Mouse (Mus musculus) layer of hippocampus, adult 11-12 months (tissue): ENCODE measurements at regions not wholly inside any gene's neighbourhood (a gene's known extent, or its start where the extent isn't known, plus 50 kb on each side); places are given as distances from the start of the nearest gene placed in this dataset.
"Not testable (repeated sequence)": the region's sequence is repeated elsewhere in the genome, so short reads cannot be mapped to it uniquely, and the experiment has no call there.

Source experiments
- DNase-seq: peaks from one replicate; pipeline ENCODE4 v3.0.0; 2022; ENCODE audit warnings: low spot score

DNA sequence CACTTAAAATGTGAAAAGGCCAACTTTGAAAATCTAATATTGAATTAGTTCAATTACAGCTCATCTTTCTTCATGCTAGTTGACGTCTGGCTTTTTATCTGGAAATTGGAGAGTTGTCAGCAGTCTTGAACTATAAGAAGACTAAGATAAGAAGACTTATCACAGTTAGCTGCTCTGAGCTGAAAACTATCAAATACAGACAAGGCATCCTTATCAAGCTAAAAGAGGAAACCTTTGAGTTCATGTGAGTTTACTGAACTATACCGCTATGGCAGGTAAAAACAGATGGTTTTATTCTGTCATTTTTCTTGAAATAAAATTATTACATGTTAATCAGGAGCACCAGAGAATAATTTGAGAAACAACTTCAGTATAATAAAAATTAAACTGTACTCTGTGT is 735.2 kb upstream of the Marcks start:
- DNase-seq: no peak

DNA sequence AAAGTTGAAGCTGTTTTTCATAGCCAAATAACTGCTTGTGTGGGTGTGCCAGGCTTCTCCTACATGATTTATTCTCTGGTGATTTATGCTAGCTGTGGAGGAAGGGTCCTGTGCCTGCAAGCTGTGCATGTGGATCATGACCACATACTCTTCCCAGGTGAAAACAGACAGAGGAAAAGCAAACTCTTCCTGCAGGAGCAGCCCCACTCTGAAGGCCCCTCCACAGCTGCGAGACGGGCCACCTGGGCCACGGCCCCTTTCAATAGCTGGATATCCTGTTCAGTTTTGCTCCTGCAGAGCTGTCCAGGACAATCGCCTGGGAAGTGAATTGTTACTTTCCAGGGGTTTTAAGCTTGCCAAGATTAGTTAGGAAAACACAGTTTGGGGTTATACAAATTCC is 722.3 kb upstream of the Marcks start:
- no peak for DNase-seq

DNA sequence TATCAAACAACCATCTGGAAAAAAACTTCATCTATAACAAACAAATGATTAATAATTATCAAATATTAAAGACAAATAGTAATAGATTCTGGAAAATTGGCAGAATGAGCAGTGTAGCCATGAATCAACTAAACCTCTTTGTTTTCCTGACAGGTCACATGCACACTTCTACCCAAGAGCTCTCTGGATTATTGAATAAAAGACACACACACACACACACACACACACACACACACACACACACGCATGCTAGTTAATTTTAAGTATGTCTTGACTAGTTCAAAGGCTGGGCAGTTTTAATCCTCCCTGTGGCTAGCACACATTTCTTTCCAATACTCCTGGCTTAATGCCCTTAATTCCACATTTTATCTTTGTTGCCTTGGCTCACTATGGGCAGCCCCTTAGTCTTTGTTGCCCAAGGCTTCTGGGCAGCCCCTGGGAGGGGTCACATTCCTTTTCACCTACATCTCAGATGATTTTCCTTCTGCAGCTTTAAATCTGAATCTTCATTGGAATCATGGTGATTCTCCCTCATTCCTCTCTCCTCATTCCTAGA is 710.6 kb upstream of the Marcks start:
- DNase-seq: no peak

DNA sequence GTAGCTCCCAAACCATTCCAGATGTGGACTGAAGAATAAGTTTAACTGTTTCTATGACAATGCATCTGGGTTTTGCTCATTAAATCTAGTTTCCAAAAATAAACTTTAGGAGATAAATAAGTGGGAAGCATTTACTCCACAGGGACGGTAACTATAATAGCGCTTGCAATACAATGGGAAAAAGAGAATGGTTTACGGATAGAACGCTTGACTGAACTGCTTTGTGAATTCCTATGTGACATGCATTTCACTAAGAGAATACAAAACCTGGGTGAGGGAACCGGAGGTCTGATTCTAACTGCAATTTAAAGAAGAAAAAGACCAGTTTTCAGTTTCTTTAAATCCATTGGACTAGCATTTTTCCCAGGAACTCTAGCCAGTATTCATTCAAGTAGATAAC is 704.1 kb upstream of the Marcks start:
- no peak for DNase-seq

DNA sequence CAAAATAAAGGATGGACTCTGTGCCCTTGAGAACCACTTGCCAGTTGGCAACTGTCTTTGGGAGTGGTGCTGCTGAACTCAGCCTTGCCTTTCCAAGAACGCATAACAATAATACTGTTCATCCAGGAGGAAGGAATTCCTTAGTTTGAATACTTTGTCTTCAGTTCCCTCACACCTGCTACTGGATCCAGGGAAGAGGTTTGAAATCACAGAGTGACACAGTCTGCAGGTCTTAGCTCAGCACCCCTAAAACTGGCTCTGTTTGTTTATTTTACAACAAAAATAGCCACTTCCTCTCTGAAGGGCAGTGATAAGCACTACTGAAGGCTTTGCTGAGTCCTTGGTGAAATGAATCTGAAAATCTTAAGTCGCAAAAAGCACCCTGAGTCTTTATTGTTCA is 703.1 kb upstream of the Marcks start:
- DNase-seq: no peak

DNA sequence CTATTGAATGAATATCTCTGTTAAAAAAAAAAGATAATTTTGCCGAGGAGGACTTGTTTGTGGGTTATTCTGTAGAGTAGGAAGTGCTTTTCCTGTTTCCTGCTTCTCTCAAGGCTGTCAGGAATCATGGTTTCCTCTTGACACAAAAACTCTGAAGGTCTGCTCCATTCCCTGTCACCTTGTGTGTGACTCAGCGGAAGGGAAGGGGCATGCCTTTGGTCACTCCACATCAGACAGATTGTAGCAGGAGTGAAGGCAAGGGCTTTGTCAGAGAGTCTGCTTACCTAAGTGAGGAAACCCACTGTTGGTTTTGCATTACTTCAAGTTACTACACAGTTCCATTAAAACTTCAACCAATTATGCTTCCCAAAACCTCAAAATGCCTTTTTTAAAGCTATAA is 699.0 kb upstream of the Marcks start:
- DNase-seq: no peak

DNA sequence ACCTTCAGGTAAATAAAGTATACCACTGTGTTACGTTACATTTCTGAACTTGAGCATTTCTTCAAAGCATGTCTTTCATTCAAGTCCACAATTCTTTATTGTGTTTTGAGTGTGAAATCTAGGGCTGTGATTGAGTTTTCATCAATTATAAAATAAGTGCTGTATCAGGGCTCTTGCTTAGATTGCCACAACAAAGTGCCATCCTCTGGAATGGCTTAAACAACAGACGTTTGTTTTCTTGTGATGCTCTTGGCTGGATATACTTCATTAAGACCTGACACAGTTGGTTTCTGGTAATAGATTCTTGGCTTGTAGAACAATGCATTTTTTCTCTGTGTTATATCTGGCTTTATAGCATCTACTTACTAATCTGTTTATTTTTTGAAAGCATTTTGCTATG is 674.3 kb upstream of the Marcks start:
- DNase-seq: no peak

DNA sequence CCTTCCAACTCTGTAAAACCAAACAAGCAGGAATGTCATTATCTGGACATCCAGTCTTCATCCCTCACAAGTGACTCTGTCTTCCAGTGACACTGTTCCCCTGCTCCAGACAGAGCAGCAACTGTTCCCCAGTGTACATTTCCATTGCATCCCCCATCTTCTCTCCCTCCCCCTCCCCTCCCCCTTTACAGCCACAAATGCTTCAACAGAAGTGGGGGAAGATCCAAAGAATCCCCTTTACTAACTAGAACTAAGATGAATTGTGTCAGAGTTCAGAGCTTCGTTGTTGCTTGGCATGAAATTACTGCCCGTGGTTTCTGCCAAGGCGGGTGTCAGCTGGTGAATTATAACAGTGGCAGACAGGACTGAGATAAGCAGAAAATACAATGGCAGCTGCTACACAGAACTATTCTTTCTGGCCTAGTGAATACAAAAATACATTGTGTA is 673.7 kb upstream of the Marcks start:
- peak; percentile 54 for DNase-seq

DNA sequence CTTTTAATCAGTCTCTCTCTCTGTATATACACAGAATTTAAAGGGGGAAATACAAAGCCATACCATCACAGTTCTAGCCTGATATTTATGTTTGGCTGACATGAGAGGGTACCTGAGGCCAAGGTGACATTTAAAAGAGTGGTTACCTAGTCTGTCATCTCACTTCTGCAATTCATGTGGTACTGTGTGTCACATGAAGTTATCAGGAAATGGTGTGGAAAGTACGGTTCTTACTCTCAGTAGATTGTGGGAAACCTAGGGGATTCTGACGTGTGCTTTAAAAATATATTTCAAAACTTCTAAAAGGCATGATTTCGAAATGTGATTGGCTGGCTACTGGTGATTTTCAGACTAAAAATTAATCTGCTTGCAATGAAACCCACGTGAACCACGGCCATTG is 673.1 kb upstream of the Marcks start:
- no peak for DNase-seq

DNA sequence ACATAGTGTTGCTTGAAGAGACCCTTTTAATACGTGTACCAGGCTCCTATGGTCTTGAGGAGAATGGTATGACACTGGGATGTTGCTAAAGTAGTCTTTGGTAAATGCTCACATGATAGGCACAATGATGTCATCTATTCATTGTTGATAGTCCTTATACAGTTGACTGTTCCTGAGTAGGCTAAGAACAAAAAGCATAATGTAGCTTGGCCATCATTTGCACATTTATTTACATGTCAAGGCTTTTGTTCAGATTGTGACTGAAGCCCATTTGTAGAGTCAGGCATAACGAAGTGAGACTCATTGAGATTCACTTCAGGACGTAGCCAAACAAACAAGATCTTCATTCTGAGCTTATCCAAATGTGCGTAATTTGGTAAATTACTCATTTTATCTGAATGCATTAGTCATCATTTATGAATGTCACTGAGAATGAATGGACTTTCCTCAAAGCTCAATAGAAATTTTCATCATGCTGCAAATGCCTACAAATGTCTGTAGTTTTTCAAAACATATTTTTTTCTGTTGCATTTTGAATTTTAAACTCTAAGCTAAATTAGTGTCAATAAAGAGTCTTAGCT is 664.6 kb upstream of the Marcks start:
- no peak for DNase-seq

DNA sequence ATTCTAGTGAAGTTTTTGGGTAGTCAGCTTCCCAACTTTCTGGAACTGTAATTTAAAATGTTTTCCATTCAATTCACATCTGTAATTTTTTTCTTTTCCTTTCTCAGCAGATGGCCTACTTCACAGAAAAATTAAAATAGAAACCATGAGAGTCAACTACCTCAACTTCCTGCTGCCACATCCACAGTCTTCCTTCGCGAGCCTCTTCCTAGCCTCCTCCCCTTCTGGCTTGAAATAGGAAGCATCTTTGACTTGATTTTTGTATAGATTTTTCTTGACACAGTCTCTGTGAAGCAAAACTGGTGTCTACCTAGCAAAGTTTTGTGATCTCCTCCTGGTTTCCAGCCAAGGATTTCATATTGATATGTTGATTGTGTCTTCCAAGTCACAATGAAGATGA is 660.7 kb upstream of the Marcks start:
- DNase-seq: no peak

DNA sequence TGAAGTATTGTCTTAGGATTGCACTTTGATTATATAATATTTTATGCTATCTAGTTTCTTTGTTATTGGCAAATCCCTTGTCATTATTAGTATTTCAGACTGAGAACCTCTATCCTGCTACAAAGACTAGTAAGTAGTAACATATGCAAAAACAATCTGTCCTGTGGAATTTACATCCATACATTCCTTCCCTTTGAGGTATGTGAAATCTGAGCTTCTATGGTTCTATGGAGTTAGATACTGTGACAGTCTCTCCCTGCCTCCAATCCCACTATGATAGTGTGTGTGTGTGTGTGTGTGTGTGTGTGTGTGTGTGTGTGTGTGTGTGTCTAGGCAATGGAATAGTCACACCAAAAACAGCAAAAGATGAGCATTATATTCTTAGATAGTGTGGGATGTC is 659.6 kb upstream of the Marcks start:
- DNase-seq: no peak

DNA sequence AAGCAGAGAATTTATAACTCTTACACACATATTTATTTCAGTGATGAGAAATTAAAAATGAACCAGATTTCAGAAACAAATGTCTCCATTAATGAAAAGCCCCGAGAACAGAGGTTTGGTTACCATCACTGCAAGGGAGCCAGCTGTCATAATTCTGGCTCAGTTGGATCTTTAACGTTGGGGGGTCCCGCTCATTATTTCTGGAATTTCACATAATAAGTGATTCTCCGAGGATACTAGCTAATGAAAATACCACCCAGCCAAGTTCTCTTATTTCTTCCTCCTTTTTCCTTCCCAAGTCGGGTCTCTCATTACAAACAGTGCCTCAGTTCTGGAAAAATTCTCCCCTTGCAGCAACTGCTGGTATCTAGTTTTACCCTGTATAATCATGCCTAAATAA is 659.0 kb upstream of the Marcks start:
- DNase-seq: no peak

DNA sequence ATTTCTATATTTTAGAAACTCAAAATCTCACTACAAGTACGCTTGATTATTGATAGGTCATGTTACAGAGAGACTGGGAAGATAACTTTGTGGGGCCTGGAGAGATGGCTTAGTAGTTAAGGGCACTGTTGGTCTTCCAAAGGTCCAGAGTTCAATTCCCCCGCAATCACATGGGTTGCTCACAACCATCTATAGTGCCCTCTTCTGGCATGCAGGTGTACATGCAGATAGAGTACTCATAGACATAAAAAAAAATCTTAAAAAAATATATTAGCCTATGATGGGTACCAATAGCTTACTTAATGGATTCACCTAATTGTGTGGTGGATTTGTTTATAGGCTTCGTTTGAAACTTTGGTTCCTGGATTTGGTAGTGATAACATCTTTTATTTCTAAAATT is 654.2 kb upstream of the Marcks start:
- no peak for DNase-seq

DNA sequence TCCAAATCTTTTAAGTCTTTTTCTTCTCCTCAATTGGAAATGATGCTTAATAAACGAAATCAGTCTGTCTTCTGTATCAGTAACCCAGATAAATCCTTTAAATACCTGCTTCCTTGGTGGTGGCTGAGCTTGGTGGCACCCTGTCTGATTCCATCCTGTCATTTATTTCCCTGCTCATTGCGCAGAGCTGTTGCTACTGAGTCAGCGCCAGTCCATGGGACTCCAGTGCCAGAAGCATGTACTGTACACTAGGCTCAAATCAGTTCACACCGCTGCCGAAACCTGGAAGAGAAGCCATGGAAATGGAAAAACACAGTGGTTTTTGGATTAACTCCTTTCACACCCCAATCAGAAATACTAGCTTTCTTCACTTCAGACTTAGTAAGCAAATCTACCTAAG is 649.3 kb upstream of the Marcks start:
- DNase-seq: no peak

DNA sequence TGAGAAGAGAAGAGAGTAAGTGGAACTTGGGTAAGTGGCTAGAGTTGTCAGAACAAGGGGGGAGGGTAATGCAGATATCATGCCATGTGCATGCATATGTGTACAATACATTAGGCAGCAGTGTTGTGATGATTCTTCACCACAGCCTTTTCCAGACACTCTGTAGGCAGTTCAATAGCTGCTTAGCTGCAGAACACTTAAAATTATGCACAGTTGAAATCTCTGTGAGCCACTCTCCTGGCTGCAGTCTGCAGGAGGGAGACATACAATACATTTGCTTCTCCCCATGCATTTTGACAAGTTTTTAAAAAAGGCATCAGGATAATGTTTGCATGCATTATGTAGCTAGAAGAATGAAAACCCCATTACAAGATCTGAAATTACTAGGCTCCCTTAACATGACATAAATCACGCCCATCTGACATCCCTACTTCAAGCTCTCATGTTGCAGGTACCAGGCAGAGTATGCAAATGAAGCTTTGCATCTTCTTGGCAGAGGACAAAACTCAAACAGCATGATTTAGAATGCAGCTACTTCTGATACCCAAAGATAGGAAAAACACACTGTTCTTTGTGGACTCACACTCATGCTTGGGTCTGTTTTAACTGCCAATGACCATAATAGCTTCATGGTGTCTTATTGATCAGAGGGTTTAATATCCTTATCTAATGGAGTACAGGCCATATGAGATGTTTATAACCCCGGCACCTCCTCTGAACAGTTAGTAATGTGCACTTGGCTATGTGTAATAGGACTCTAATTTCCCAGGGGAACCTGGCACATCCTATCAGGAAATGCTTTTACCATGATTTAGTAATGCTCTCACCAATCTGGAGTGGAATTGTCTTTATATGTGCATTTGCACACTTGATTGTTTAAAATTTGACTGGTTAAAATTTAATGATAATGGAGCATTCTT is 640.9 kb upstream of the Marcks start:
- no peak for DNase-seq

DNA sequence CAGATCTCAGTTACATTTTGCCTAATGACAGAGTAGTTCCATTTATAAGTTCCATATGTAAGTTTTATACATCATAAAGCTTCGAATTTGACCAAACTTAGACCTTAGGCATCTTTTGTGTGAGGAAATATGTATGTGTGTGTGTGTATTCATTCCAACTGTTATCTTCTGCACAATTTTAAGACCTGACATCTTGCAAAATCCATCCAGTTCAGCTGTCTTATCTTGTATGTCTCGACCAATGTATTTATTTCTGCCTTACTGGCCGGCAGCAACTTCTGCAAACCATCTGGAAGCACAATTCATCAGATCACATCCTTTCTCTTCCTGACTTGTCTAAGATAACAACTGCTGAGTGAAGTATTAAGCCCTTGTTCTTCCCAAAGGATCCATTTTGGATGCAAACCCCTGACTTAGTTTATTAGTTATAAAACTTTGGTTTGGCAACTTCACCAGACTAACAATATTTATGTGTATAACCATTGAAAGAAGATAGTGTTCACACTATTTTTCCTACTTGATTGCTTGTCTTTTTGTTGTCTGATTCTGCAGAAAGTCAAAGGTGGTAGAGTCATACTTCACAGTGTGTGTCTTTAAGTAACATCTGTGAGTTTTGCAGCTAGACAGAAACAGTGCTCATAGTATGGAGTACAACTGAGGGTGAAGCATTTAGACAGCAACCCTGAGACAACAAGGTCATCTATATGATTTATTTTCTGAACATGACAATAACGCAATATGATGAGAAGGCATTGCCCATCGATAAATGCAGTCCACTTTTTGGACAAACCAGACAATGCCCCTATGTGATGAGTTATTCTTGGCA is 622.0 kb upstream of the Marcks start:
- no peak for DNase-seq

DNA sequence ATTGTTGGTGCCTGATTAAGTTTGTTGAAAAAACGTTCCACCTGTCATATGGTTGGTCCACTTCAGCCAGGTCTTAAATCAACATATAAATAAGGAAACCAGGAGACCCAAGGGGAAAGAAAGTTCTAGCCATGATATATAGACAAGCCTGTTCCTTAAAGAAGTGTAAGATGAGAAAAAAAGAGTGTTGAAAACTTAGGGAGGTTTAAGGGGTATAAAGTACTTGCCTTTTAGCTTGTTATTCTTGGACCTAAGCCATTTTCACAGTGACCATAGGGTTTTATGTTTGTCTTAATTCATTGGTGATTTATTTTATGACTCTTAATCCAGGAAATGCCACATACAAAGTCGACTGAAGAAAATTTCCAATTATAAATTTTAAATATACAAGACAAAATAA is 602.9 kb upstream of the Marcks start:
- DNase-seq: no peak

DNA sequence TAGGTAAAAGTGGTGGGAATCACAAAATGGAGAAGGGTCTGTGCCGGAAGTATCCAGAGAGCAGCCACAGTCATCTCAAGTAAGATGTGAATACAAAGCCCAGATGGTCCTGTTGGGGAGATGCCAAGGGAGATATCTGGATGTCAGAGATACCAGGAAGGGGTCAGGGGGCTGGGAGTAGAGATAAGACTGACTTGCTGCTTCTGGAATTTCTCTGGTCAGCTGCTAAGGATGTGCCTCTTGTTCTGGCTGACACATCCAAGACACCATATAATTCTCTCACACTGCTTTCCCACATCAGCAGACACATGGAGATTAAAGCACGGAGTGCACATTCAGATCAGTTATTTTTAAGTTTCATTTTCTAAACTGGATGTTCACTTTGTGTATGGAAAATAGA is 600.3 kb upstream of the Marcks start:
- no peak for DNase-seq

DNA sequence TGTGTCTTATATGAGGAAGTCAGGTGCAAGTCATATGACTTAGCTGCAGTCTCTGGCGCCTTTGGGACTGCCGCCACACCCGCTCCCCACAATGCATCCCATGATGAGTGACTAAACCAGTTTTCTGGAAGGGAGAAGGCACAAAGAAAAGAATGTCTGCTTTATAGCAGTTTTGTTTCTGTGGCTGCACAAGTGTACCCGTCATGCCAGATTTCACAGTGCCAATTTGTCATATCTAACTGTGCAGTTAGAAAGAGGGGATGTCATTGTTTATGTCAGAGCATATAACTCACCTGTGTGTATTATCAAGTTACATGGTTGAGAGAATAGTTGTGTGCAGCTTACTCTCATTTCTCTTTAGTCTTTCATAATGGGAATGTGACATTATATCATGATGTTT is 586.9 kb upstream of the Marcks start:
- no peak for DNase-seq

DNA sequence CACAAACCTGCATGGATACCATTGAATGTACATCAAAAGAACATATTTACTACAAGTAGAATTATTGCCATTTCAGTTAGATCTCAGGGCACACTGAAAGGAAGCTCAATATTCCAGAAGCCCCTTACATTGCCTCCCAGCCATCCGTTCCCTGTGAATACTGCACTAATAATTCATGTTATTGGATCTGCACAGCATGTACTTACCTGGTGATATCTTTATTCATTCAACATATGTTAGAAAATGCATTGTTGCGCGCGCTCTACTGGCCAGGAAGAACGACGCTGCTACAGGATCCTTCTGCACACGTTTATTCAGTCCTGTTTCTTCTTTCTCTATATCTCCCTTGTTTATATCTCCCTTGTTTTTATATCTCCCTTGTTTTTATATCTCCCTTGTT is 586.3 kb upstream of the Marcks start:
- not testable (repeated sequence) for DNase-seq

DNA sequence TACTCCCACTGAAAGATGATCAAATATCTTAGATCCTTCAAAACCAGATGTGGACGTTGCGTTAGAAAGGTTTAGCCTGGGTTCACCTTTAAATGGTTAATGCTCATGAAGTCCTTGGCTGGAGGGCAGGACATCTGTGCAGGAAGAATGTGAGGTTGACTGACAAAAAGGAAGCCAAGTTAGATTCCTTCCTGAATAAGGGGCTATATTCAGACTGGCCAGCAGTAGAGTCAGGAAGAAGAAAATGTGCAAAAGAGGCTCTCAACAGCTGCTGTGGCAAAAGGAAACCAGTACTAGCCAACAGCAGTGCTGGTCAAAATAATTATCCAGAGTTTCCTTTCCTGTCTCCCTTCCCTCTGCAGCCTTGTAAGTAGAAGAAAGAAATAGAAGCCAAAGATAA is 582.0 kb upstream of the Marcks start:
- no peak for DNase-seq

DNA sequence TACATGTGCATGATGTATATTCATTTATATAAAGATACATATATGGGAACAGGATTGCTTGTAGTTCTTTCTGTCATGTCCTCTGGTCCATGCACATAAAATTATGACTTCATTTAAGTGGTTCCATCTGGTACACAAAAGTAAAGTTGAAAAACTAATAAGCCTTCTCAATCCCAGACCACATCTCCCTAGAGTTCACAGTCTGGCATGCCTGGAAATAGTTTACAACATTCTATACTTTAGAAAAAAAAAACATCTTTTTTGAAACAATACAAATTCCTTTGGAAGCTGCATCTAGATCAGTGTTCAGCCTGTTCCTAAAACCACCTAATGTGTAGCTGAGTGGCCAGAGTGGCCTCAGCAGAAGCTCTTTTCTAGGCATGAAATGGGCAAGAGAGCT is 578.2 kb upstream of the Marcks start:
- no peak for DNase-seq
